Mouse (Mus musculus) adrenal gland, adult 10 weeks (tissue): ENCODE results near the gene Mpi. TPM values are rescaled to one million over a fixed set of nuclear protein-coding genes. Genes with fewer than 3 reads are reported as not detected.

Experiments
- polyA plus RNA-seq: library from polyadenylated mRNA; stranded (reverse); fragments of 350-450 nt; fragmentation: Illumina TruSeq; extraction: RNeasy Lipid Tissue Mini Kit (QIAGEN cat#74804); gene quantifications from one replicate; pipeline ENCODE4 v1.2.3, GENCODE M21; 2014; ENCODE audit warnings: low read depth, low replicate concordance

Gene Mpi
- polyA plus RNA-seq: 12.5 TPM

GRCm38 (mm10) chr9:57552139-57552887, at the start of gene Mpi:
Gene Mpi, minus strand, starts transcription at chr9:57552763.

GRCm38 (mm10) chr9:57589224-57590126, 36.9 kb upstream of the Mpi start, which contains the start of gene Ulk3:
Gene Ulk3, plus strand, starts transcription at chr9:57589452.

GRCm38 (mm10) chr9:57560861-57561710, 8.5 kb upstream of the Mpi start, which contains the start of gene Scamp2:
Gene Scamp2, plus strand, starts transcription at chr9:57560943.

GRCm38 (mm10) chr9:57537044-57537727, 15.4 kb downstream of the Mpi start, which contains the start of gene Fam219b:
Gene Fam219b, plus strand, starts transcription at chr9:57537528.

GRCm38 (mm10) chr9:57521056-57521911, 31.3 kb downstream of the Mpi start, which contains the start of gene Cox5a:
Gene Cox5a, plus strand, starts transcription at chr9:57521274.

GRCm38 (mm10) chr9:57503622-57504380, 48.8 kb downstream of the Mpi start, which contains the start of gene Rpp25:
Gene Rpp25, plus strand, starts transcription at chr9:57504026.

Other genes with a start within 250 kb of the Mpi start
- 4.4 TPM for gene Ppcdc, start 112.6 kb downstream of the Mpi start, polyA plus RNA-seq
- gene Scamp5, start 84.7 kb downstream of the Mpi start, polyA plus RNA-seq: 4.0 TPM
- not detected for gene Rpp25, start 48.7 kb downstream of the Mpi start, polyA plus RNA-seq
- 453 TPM for gene Cox5a, start 31.5 kb downstream of the Mpi start, polyA plus RNA-seq
- 10.2 TPM for gene Fam219b, start 15.2 kb downstream of the Mpi start, polyA plus RNA-seq
- 15.0 TPM for gene Scamp2, start 8.2 kb upstream of the Mpi start, polyA plus RNA-seq
- gene Ulk3, start 36.7 kb upstream of the Mpi start, polyA plus RNA-seq: 6.0 TPM
- not detected for gene Cplx3, start 53.5 kb upstream of the Mpi start, polyA plus RNA-seq
- gene Lman1l, start 68.0 kb upstream of the Mpi start, polyA plus RNA-seq: not detected
- 6.5 TPM for gene Csk, start 100.9 kb upstream of the Mpi start, polyA plus RNA-seq
- gene Cyp1a2, start 130.9 kb upstream of the Mpi start, polyA plus RNA-seq: not detected
- gene Cyp1a1, start 135.2 kb upstream of the Mpi start, polyA plus RNA-seq: 0.29 TPM
- gene Edc3, start 155.8 kb upstream of the Mpi start, polyA plus RNA-seq: 3.7 TPM
- 49.8 TPM for gene Clk3, start 213.1 kb upstream of the Mpi start, polyA plus RNA-seq